Mouse (Mus musculus) right cerebral cortex, postnatal 14 days (tissue): Measurements from ENCODE around the gene Apol7e.
A peak's percentile ranks its signal among the peaks of the same experiment; 100 is the strongest.
"Not testable (repeated sequence)": the region's sequence is repeated elsewhere in the genome, so short reads cannot be mapped to it uniquely, and the experiment has no call there.

Experiments
- DNase-seq: peaks from one replicate; pipeline ENCODE4 v3.0.0; 2022

Gene Apol7e

GRCm38 (mm10) chr15:77741556-77741955 is 42.9 kb downstream of the Apol7e start:
- not testable (repeated sequence) for DNase-seq

- no peak for DNase-seq
Observed at GRCm38 (mm10) chr15:77744632-77745031, 46.0 kb downstream of the Apol7e start.

- DNase-seq: no peak
Observed at GRCm38 (mm10) chr15:77745081-77745480, 46.4 kb downstream of the Apol7e start.

- DNase-seq: no peak
Observed at GRCm38 (mm10) chr15:77746326-77746725, 47.7 kb downstream of the Apol7e start.

- no peak for DNase-seq
Observed at GRCm38 (mm10) chr15:77748414-77748813, 49.8 kb downstream of the Apol7e start.

- no peak for DNase-seq
Observed at GRCm38 (mm10) chr15:77749717-77750116, 51.1 kb downstream of the Apol7e start.

- DNase-seq: no peak
Observed at GRCm38 (mm10) chr15:77750461-77750860, 51.8 kb downstream of the Apol7e start.

- DNase-seq: no peak
Observed at GRCm38 (mm10) chr15:77752443-77752842, 53.8 kb downstream of the Apol7e start.

GRCm38 (mm10) chr15:77755132-77755531 is 56.5 kb downstream of the Apol7e start:
- DNase-seq: peak; percentile 3

- DNase-seq: peak; percentile 2
Observed at GRCm38 (mm10) chr15:77756081-77756480, 57.4 kb downstream of the Apol7e start.

GRCm38 (mm10) chr15:77756848-77757247 is 58.2 kb downstream of the Apol7e start, which contains the start of gene Apol8:
Gene Apol8, minus strand, starts transcription at chr15:77757003.
- peak; percentile 48 for DNase-seq

- DNase-seq: peak; percentile 2
Observed at GRCm38 (mm10) chr15:77757586-77758226, 59.0 kb downstream of the Apol7e start.

- peak; percentile 13 for DNase-seq
Observed at GRCm38 (mm10) chr15:77760037-77760436, 61.4 kb downstream of the Apol7e start.

- peak; percentile 3 for DNase-seq
Observed at GRCm38 (mm10) chr15:77761083-77761482, 62.4 kb downstream of the Apol7e start.

- DNase-seq: peak; percentile 60
Observed at GRCm38 (mm10) chr15:77761561-77762380, 63.1 kb downstream of the Apol7e start.

- DNase-seq: no peak
Observed at GRCm38 (mm10) chr15:77763050-77763449, 64.4 kb downstream of the Apol7e start.

- no peak for DNase-seq
Observed at GRCm38 (mm10) chr15:77763702-77764101, 65.0 kb downstream of the Apol7e start.

- DNase-seq: no peak
Observed at GRCm38 (mm10) chr15:77764391-77765006, 65.8 kb downstream of the Apol7e start.

- no peak for DNase-seq
Observed at GRCm38 (mm10) chr15:77765484-77766093, 66.9 kb downstream of the Apol7e start.

GRCm38 (mm10) chr15:77766981-77767380 is 68.3 kb downstream of the Apol7e start:
- no peak for DNase-seq
